Mouse (Mus musculus): ENCODE measurements around the gene Fignl2. TPM values are rescaled to one million over a fixed set of nuclear protein-coding genes. Genes with fewer than 3 reads are reported as not detected.
A peak's percentile ranks its signal among the peaks of the same experiment; 100 is the strongest.

The Fignl2 gene
- polyA plus RNA-seq, 1 experiment from 2014 or later, result 0.41 TPM

DNA sequence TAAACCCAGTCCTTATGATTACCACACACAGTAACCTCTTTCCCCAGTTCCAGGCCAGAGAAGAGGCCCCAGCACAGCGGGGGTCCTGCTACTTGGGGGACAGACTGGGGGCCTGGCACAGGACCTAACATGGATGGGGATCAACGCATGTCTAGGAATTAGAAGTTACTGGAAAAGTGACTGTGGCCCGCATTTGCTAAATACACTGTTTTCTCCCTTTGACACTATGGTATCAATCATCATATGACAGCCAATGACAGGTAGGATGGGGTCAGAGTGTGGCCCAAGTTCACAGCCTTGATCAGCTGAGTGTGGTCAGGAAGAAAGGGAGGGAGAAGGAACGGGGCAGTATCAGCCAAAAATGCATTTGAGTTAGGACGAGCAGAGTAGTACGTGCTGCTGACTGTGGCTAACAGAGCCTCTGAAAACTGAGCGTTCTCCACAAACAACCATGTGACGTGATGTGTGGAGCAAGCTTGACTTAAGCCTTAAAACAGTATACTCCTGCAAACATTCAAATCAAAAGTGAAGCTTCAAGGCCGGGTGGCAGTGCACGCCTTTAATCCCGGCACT, 18.0 kb downstream of the Fignl2 start:
- no peak overlapping the region for H3K4me3 ChIP-seq
- no peak overlapping the region for H3K4me2 ChIP-seq (replicated peaks)
- H3K9me3 ChIP-seq (replicated peaks), result no peaks in the 10 kb centered on the region
- no peak for ATAC-seq (ENCODE audit: low FRiP score)
- peaks cover 3% of the 10 kb centered on the region; the same call in 1 of the 2 replicates for H3K36me3 ChIP-seq
- H3K4me1 ChIP-seq, result peaks cover 57% of the 10 kb centered on the region
- H3K27me3 ChIP-seq, result peaks cover 5% of the 10 kb centered on the region
- peak overlapping the region; percentile 50 for H3K27ac ChIP-seq
- 40% methylated on average over 11 of the region's 11 CpGs for WGBS
- no peak overlapping the region for H3K9ac ChIP-seq

DNA sequence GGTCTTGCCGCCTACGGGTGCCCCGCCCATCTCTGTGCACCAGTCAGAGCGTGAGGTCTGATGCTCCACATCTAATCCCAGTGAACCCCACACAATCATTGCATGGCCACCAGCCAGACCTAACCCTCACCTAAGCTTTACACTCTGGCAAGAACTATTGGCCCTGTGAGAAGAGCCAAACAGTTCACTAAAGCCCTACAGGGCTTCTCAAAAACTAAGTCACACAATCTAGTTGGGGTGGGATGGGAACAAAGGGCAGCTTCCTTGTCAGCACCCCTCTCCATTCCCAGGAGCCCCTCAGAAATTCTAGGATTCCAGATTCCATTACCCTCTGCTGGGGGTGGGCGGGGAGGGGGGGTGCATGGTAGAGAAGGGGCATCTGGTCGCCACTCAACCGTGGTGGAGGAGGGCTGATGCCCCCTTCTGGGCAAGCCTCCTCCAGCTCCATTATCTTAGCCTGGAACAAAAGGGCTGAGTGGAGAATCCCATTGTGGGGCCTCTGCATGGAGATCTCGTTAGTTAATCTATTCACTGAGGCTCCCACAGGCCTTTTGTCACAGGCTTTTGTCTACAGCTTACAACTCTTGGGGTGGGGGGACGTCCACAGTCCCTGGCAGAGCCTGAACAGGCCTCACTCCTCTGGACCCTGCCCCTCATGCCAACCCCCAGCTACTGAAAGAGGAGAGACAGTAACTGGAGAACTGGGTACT, 18.6 kb downstream of the Fignl2 start:
- ATAC-seq (ENCODE audit: low FRiP score), result peak; percentile 65
- Histone ChIP-seq H3K27ac (peak overlapping the region; percentile 50), H3K4me2 (replicated peaks) (no peak overlapping the region), H3K9me3 (replicated peaks) (no peaks in the 10 kb centered on the region), H3K27me3 (peaks cover 12% of the 10 kb centered on the region), H3K4me1 (peaks cover 50% of the 10 kb centered on the region), H3K4me3 (no peak overlapping the region), H3K9ac (no peak overlapping the region), H3K36me3 (peaks cover 3% of the 10 kb centered on the region; the same call in 1 of the 2 replicates)
- WGBS, result 22% methylated on average over 9 of the region's 9 CpGs

DNA sequence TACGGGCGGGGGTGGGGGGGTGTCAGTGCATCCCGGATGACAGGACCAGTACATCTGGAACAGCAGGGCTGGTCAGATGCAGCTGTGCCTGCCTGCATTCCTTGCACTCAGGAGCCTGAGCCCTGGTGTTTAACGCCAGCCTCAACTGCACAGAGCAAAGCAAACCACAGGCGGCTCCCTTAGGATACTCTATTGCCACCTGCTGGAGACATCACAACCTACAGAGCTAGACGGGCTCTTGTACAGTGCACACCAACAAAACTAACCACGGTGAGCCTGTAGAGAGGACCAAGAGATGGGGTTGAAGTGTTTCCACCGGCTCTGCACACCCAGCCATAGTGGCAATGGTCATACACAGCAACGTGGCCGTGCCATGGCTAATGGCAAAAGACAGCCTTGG, 22.1 kb downstream of the Fignl2 start:
- Histone ChIP-seq H3K27me3 (peaks cover 37% of the 10 kb centered on the region), H3K36me3 (0 out of 2 replicates have a peak, but pooled peaks cover 11% of the 10 kb centered on the region), H3K4me2 (replicated peaks) (no peak overlapping the region), H3K4me1 (peaks cover 58% of the 10 kb centered on the region), H3K9me3 (replicated peaks) (no peaks in the 10 kb centered on the region), H3K27ac (no peak overlapping the region), H3K9ac (no peak overlapping the region), H3K4me3 (no peak overlapping the region)
- peak; percentile 61 for ATAC-seq (ENCODE audit: low FRiP score)
- WGBS, result 36% methylated on average over 10 of the region's 10 CpGs

DNA sequence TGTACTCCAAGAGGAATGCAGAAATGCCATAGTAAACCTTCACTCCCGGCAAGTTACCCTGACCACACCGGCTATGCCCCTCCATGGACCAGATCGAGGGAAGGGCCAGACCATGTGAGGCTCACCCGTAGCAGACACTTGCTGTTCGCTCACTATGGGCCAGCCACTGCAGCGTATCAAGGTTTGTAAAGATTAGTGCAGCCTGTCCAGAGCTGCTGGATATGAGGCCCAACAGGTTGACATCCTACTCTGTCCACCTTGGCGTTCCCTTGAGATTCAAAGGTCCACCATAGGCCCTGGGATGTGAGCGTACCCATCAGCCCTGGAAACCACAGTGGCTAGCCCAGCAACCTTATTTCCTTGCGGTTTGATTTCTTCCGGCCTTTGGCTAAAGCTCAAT, 23.8 kb downstream of the Fignl2 start:
- H3K4me1 ChIP-seq, result peaks cover 43% of the 10 kb centered on the region
- WGBS, result 69% methylated on average over 10 of the region's 10 CpGs
- peaks cover 13% of the 10 kb centered on the region; the same call in 1 of the 2 replicates for H3K36me3 ChIP-seq
- no peaks in the 10 kb centered on the region for H3K9me3 ChIP-seq (replicated peaks)
- H3K4me2 ChIP-seq (replicated peaks), result no peak overlapping the region; the same call in 1 of the 2 replicates
- ATAC-seq (ENCODE audit: low FRiP score), result no peak
- no peak overlapping the region for H3K27ac ChIP-seq
- no peak overlapping the region for H3K4me3 ChIP-seq
- 0 out of 2 replicates have a peak overlapping the region, but pooled peaks have one; percentile 59 for H3K9ac ChIP-seq
- H3K27me3 ChIP-seq, result peaks cover 39% of the 10 kb centered on the region

DNA sequence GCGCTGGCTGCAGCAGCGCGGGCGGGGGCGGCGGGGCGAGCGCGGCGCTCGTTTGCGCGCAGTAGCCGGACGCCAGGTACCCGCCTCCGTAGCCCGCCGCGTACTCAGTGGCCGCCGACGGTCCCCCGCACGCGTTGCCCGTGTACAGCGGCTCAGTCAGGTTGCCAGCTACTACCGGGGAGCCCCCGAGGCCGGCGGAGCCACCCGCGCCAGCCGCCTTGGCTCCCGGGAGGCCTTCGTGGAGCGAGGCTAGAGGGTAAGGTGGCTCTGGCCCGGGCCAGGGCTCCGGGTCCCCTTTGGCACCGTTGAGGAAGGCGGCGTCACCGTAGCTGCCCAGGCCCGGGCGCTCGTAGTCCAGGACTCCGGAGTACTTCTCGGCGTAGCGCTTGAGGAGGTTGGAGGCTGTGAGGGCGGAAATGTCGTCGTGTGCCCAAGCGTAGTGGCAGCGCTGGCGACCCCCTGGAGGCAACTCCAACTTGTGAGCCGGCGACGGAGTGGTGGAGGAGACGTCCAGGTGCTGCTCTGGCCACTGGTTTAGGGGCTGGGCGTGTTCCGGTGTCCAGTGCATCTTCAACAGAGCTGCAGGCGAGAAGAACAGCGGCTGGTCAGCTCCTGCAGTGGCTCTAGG, 24.4 kb downstream of the Fignl2 start:
- peak overlapping the region; percentile 59 for H3K9ac ChIP-seq
- no peaks in the 10 kb centered on the region for H3K9me3 ChIP-seq (replicated peaks)
- H3K27ac ChIP-seq, result no peak overlapping the region
- H3K4me3 ChIP-seq, result peak overlapping the region; percentile 35
- H3K27me3 ChIP-seq, result peaks cover 41% of the 10 kb centered on the region
- H3K36me3 ChIP-seq, result peaks cover 13% of the 10 kb centered on the region; the same call in 1 of the 2 replicates
- peaks cover 38% of the 10 kb centered on the region for H3K4me1 ChIP-seq
- WGBS, result 15% methylated on average over 40 of the region's 65 CpGs
- no peak for ATAC-seq (ENCODE audit: low FRiP score)
- H3K4me2 ChIP-seq (replicated peaks), result peak overlapping the region; percentile 50

GRCm38 (mm10) chr15:101052560-101053501, 25.5 kb downstream of the Fignl2 start:
- peak overlapping the region; percentile 50 for H3K4me2 ChIP-seq (replicated peaks)
- no peak overlapping the region for H3K27ac ChIP-seq
- no peak for ATAC-seq (ENCODE audit: low FRiP score)
- H3K9me3 ChIP-seq (replicated peaks), result no peaks in the 10 kb centered on the region
- peaks cover 52% of the 10 kb centered on the region for H3K27me3 ChIP-seq
- WGBS, result 11% methylated on average over 117 of the region's 120 CpGs
- H3K9ac ChIP-seq, result peak overlapping the region; percentile 59
- H3K4me1 ChIP-seq, result peaks cover 33% of the 10 kb centered on the region
- peaks cover 13% of the 10 kb centered on the region; the same call in 1 of the 2 replicates for H3K36me3 ChIP-seq
- H3K4me3 ChIP-seq, result peak overlapping the region; percentile 35

- H3K27ac ChIP-seq, result no peak overlapping the region
- H3K4me1 ChIP-seq, result peaks cover 40% of the 10 kb centered on the region
- no peak overlapping the region for H3K4me3 ChIP-seq
- H3K36me3 ChIP-seq, result peaks cover 13% of the 10 kb centered on the region; the same call in 1 of the 2 replicates
- no peaks in the 10 kb centered on the region for H3K9me3 ChIP-seq (replicated peaks)
- H3K27me3 ChIP-seq, result peaks cover 62% of the 10 kb centered on the region
- 35% methylated on average over 10 of the region's 10 CpGs for WGBS
- H3K4me2 ChIP-seq (replicated peaks), result no peak overlapping the region
- ATAC-seq (ENCODE audit: low FRiP score), result no peak
- no peak overlapping the region for H3K9ac ChIP-seq
Measured at GRCm38 (mm10) chr15:101051869-101052268, 26.5 kb downstream of the Fignl2 start.

DNA sequence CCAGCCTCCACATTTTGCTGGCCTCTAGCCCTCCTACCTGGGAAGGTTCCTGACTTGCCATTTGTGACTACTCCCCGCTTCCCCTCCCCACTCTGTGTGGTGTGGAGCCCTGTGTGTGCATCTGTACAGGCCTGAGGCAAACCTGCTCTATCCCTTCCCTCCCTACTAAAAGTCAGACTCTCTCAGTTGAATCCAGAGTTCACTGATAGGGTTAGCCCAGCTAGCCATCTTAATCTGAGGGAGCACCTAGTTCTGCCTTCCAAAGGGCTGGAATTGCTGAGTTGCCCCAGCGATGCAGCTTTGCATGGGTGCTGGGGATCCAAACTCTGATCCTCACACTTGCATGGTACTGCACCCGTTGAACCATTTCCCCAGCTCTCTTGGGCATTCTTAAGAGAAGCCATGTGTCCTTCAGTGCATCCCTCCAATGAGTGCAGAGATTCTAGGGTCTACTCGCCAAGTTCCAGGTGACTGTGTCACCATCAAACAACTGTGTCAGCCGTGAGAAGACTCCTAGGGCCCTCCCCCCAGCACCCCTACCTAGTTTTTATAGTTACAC, 29.9 kb downstream of the Fignl2 start:
- Histone ChIP-seq H3K27ac (no peak overlapping the region), H3K4me1 (peaks cover 42% of the 10 kb centered on the region), H3K9me3 (replicated peaks) (no peaks in the 10 kb centered on the region), H3K4me3 (no peak overlapping the region), H3K36me3 (peaks cover 13% of the 10 kb centered on the region; the same call in 1 of the 2 replicates), H3K4me2 (replicated peaks) (no peak overlapping the region), H3K27me3 (peaks cover 70% of the 10 kb centered on the region), H3K9ac (no peak overlapping the region)
- WGBS, result 52% methylated on average over 5 of the region's 5 CpGs
- ATAC-seq (ENCODE audit: low FRiP score), result no peak

- peaks cover 61% of the 10 kb centered on the region for H3K27me3 ChIP-seq
- 2% methylated on average over 22 of the region's 23 CpGs for WGBS
- 0 out of 2 replicates have a peak, but pooled peaks have one; percentile 23 for ATAC-seq (ENCODE audit: low FRiP score)
Measured at GRCm38 (mm10) chr15:101047194-101047555, 31.2 kb downstream of the Fignl2 start, which contains the start of gene Gm47841. Gene Gm47841 (minus strand): TSS chr15:101047397.

GRCm38 (mm10) chr15:101046527-101047193, 31.7 kb downstream of the Fignl2 start:
- ATAC-seq (ENCODE audit: low FRiP score), result 0 out of 2 replicates have a peak, but pooled peaks have one; percentile 30
- H3K4me2 ChIP-seq (replicated peaks), result peak overlapping the region; percentile 99
- WGBS, result under 1% methylated on average over 74 of the region's 77 CpGs
- peaks cover 26% of the 10 kb centered on the region for H3K4me1 ChIP-seq
- no peaks in the 10 kb centered on the region for H3K9me3 ChIP-seq (replicated peaks)
- H3K27me3 ChIP-seq, result peaks cover 65% of the 10 kb centered on the region
- H3K9ac ChIP-seq, result peak overlapping the region; percentile 71
- H3K36me3 ChIP-seq, result peaks cover 2% of the 10 kb centered on the region; the same call in 1 of the 2 replicates
- H3K4me3 ChIP-seq, result peak overlapping the region; percentile 52
- H3K27ac ChIP-seq, result no peak overlapping the region

More at GRCm38 (mm10) chr15:101047194-101047555, 31.2 kb downstream of the Fignl2 start, which contains the start of gene Gm47841:
- H3K36me3 ChIP-seq, result peaks cover 2% of the 10 kb centered on the region; the same call in 1 of the 2 replicates
- no peak within 1 kb of the TSS for H3K27ac ChIP-seq
- H3K4me3 ChIP-seq, result peak within 1 kb of the TSS; percentile 52
- peak within 1 kb of the TSS; percentile 71 for H3K9ac ChIP-seq
- peaks cover 30% of the 10 kb centered on the region for H3K4me1 ChIP-seq
- H3K9me3 ChIP-seq (replicated peaks), result no peaks in the 10 kb centered on the region
- peak within 1 kb of the TSS; percentile 99 for H3K4me2 ChIP-seq (replicated peaks)

Data from hindbrain, embryonic 12.5 days (tissue).